Mouse (Mus musculus) heart, adult 11 months (tissue): ENCODE results near the gene Gm28897.
"Not testable (repeated sequence)": the region's sequence is repeated elsewhere in the genome, so short reads cannot be mapped to it uniquely, and the experiment has no call there.

Experiments
- DNase-seq: peaks from one replicate; pipeline ENCODE4 v3.0.0; 2022

Gene Gm28897

DNA sequence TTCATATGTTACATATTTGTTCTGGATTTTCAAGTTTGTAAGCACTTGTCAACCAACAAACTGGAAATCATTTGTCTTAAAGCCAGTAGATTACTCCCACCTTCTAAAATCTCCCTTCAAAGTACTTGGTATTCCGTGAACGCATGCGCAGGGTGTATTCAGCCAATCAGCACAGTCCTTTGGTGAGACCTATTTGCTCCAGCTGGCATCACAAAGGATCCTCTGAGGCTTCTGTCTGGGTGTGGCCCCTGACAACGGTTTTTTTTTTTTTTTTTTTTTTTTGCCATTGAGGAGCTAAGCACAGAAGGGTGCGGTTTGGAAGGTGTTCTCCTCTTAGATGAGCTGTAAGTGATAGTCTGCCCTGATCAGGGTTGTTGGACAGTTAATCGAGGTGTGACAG, at the start of gene Gm28897:
Gene Gm28897, plus strand, starts transcription at position 301 of the 400 bp plus-strand sequence.
- DNase-seq = not testable (repeated sequence)
